Comparison of ENCODE assay signal across 16 mouse cellular contexts in genomic region chr14:67146602-67147001, GRCm38 (mm10).
A peak's percentile ranks its signal among the peaks of the same experiment; 100 is the strongest.
DNase-seq lines count a peak whose midpoint lies in the region; TF ChIP-seq lines count a peak whose summit lies in the region.
"Had no signal": no experiment of that assay in that cellular context is flagged by ENCODE, and none has a peak within 500 bp of the region (broad histone marks: within the 10 kb centered on the region; RNA-seq: fewer than 3 reads in every experiment).

No protein-coding gene starts in this region.

- peak overlapping the region; percentile 66 for H3K4me3 ChIP-seq in lung, adult 2 months (replicated peaks; ENCODE audit: extremely low read depth, low read depth, low read length)
- H3K4me3 ChIP-seq: embryonic facial prominence, embryonic 15.5 days; forebrain, embryonic 12.5 days; midbrain, embryonic 10.5 days had no signal

- WGBS in lung, adult 2 months: 42% methylated on average over 12 of the region's 12 CpGs

- DNase-seq in gastrocnemius, adult 18-20 months (ENCODE audit: low spot score): peak; percentile 51
- no peak for DNase-seq in gastrocnemius, postnatal 4 days (ENCODE audit: low spot score in 2 of 2)
- no peak for DNase-seq in lung, adult 2 months
- DNase-seq in lung, postnatal 4 days: no peak
- peak; percentile 16 for DNase-seq in Muller cell, postnatal 12 days (ENCODE audit: inconsistent ontology term)
- DNase-seq in lung, postnatal 36 days: peak; percentile 39
- no peak for DNase-seq in kidney, adult 18-20 months
- no peak for DNase-seq in right cerebral cortex, postnatal 14 days
- DNase-seq: cerebellum, postnatal 10 days; embryo, embryonic 11 days; kidney, postnatal 10 days; liver; liver, postnatal 0 days had no signal

- H3K4me1 ChIP-seq in lung, adult 2 months (ENCODE audit: control insufficient read depth, insufficient read depth, low read length): no peaks in the 10 kb centered on the region

- no peak for TF ChIP-seq CTCF in lung, adult 2 months (IDR thresholded peaks at IDR 0.05; ENCODE audit: insufficient read depth, low read length)

- TF ChIP-seq POLR2A in lung, adult 2 months (IDR thresholded peaks at IDR 0.05; ENCODE audit: borderline replicate concordance, extremely low read depth, low read depth, low read length): no peak

Comparison
In these comparisons a context has a peak if more than half of its experiments do, and no peak if none do; other contexts are left out.
1. DNase-seq: peak in gastrocnemius, adult 18-20 months (single experiment), Muller cell, postnatal 12 days (single experiment) and lung, postnatal 36 days (single experiment); none in gastrocnemius, postnatal 4 days (0 of 2), lung, adult 2 months (single experiment), lung, postnatal 4 days (0 of 2), kidney, adult 18-20 months (single experiment) and right cerebral cortex, postnatal 14 days (single experiment).